Mouse (Mus musculus) cerebellum, adult 2 months (tissue): Measurements from ENCODE around the gene Ddb1.

Source experiments
- CTCF ChIP-seq: fragments of 200-500 bp; IDR thresholded peaks from 2 replicates; pipeline ENCODE4 v1.5.1; 2011; ENCODE audit warnings: low read depth, mild to moderate bottlenecking, control low read depth, low read length, moderate library complexity, borderline replicate concordance; ENCODE audit not compliant: insufficient read depth
- POLR2A ChIP-seq: fragments of 200-500 bp; IDR thresholded peaks from 2 replicates; pipeline ENCODE4 v1.6.1; 2011; ENCODE audit warnings: low read length, control low read depth, borderline replicate concordance; ENCODE audit not compliant: insufficient read depth

DNA sequence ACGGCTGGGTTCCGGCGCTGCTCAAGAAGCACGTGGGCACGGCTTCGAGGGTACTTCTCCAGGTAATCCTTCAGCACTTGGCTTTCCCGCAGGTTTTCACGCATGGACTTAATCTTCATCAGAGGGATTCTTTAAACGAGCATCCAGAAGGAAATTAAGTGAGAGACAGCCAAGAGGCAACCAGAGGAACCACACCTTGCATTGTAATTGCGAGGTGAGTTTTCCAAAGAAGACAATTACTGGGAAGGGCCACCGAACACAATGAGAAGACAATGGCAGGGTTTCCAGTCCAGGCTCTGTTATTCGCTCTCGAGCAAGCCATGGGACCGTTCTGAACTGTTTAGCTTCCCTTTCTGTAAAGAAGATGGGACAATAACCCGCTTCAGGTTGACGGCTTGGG, 71.5 kb downstream of the Ddb1 start:
- no peak for TF ChIP-seq CTCF
- TF ChIP-seq POLR2A, result no peak
